Mouse (Mus musculus) forebrain, embryonic 13.5 days (tissue): ENCODE measurements around the gene Zbtb16. TPM values are rescaled to one million over a fixed set of nuclear protein-coding genes. Genes with fewer than 3 reads are reported as not detected.

Source experiments
- ATAC-seq: fragments of 200-750 bp; cut with Nextera tagmentation; 2 replicates; pipeline ENCODE4 v1.8.0; 2017
- H3K27ac ChIP-seq: fragments of 300-500 bp; sonication (generic); 2 replicates; pipeline ENCODE4 v1.5.1; 2015; ENCODE audit warnings: inconsistent platforms, mild to moderate bottlenecking, moderate library complexity
- H3K27me3 ChIP-seq: fragments of 300-500 bp; sonication (generic); 2 replicates; pipeline ENCODE4 v1.6.1; 2015; ENCODE audit warnings: mild to moderate bottlenecking, inconsistent platforms
- H3K36me3 ChIP-seq: fragments of 300-500 bp; sonication (generic); 2 replicates; pipeline ENCODE4 v1.6.1; 2015; ENCODE audit warnings: mild to moderate bottlenecking, inconsistent platforms; ENCODE audit not compliant: poor library complexity, severe bottlenecking
- H3K4me1 ChIP-seq: fragments of 300-500 bp; sonication (generic); 2 replicates; pipeline ENCODE4 v1.6.1; 2015; ENCODE audit warnings: inconsistent platforms
- H3K4me2 ChIP-seq: fragments of 300-500 bp; sonication (generic); 2 replicates; pipeline ENCODE4 v1.6.1; 2015; ENCODE audit warnings: inconsistent platforms, mild to moderate bottlenecking, moderate library complexity
- H3K4me3 ChIP-seq: fragments of 300-500 bp; sonication (generic); 2 replicates; pipeline ENCODE4 v1.5.1; 2015; ENCODE audit warnings: mild to moderate bottlenecking, inconsistent platforms
- H3K9ac ChIP-seq: fragments of 300-500 bp; sonication (generic); 2 replicates; pipeline ENCODE4 v1.6.1; 2015; ENCODE audit warnings: mild to moderate bottlenecking, inconsistent platforms
- H3K9me3 ChIP-seq: fragments of 300-500 bp; sonication (generic); replicated peaks from 2 replicates; pipeline ENCODE4 v1.6.1; 2016; ENCODE audit warnings: inconsistent platforms
- WGBS: fragments of 180-500 bp; shearing (Covaris S2); methylation state at CpG from one replicate; pipeline ENCODE4 v1.1.7; 2015; 5-methylcytosine and 5-hydroxymethylcytosine counted together
- polyA plus RNA-seq: library from polyadenylated mRNA; unstranded; fragments of >200 nt; fragmentation: Nextera tagmentation; extraction: Ambion mirVana; gene quantifications from 2 replicates; pipeline ENCODE4 v1.2.1, GENCODE M21; 2015

The Zbtb16 gene
- polyA plus RNA-seq, 1 experiment from 2014 or later = 3.2 TPM

- Histone ChIP-seq H3K4me3 (no peak overlapping the region), H3K27me3 (0 out of 2 replicates have a peak, but pooled peaks cover 3% of the 10 kb centered on the region), H3K9ac (no peak overlapping the region), H3K36me3 (no peaks in the 10 kb centered on the region), H3K27ac (no peak overlapping the region), H3K9me3 (no peaks in the 10 kb centered on the region), H3K4me2 (no peak overlapping the region), H3K4me1 (no peaks in the 10 kb centered on the region)
- no peak for ATAC-seq
- 87% methylated on average over 8 of the region's 8 CpGs for WGBS
Measured at GRCm38 (mm10) chr9:48618111-48618510, 217.9 kb downstream of the Zbtb16 start.

GRCm38 (mm10) chr9:48617511-48618010 lies 218.5 kb downstream of the Zbtb16 start:
- H3K36me3 ChIP-seq = no peaks in the 10 kb centered on the region
- 94% methylated on average over 3 of the region's 3 CpGs for WGBS
- no peak overlapping the region for H3K9ac ChIP-seq
- H3K9me3 ChIP-seq = no peaks in the 10 kb centered on the region
- no peak overlapping the region for H3K27ac ChIP-seq
- H3K27me3 ChIP-seq = 0 out of 2 replicates have a peak, but pooled peaks cover 3% of the 10 kb centered on the region
- H3K4me2 ChIP-seq = no peak overlapping the region
- no peaks in the 10 kb centered on the region for H3K4me1 ChIP-seq
- no peak overlapping the region for H3K4me3 ChIP-seq
- ATAC-seq = no peak

- H3K27me3 ChIP-seq = no peaks in the 10 kb centered on the region
- H3K4me2 ChIP-seq = no peak overlapping the region
- H3K36me3 ChIP-seq = no peaks in the 10 kb centered on the region
- H3K9ac ChIP-seq = no peak overlapping the region
- no peaks in the 10 kb centered on the region for H3K9me3 ChIP-seq
- no peak overlapping the region for H3K27ac ChIP-seq
- no peaks in the 10 kb centered on the region for H3K4me1 ChIP-seq
- 83% methylated on average over 4 of the region's 4 CpGs for WGBS
- no peak for ATAC-seq
- H3K4me3 ChIP-seq = no peak overlapping the region
Measured at GRCm38 (mm10) chr9:48613221-48613620, 222.8 kb downstream of the Zbtb16 start.

GRCm38 (mm10) chr9:48612542-48612941 lies 223.5 kb downstream of the Zbtb16 start:
- 84% methylated on average over 5 of the region's 5 CpGs for WGBS
- Histone ChIP-seq H3K4me2 (no peak overlapping the region), H3K27ac (no peak overlapping the region), H3K9me3 (no peaks in the 10 kb centered on the region), H3K27me3 (no peaks in the 10 kb centered on the region), H3K4me3 (no peak overlapping the region), H3K36me3 (no peaks in the 10 kb centered on the region), H3K4me1 (peaks cover 3% of the 10 kb centered on the region; the same call in 1 of the 2 replicates), H3K9ac (no peak overlapping the region)
- ATAC-seq = no peak

- Histone ChIP-seq H3K4me1 (peaks cover 5% of the 10 kb centered on the region; the same call in 1 of the 2 replicates), H3K4me3 (no peak overlapping the region), H3K36me3 (no peaks in the 10 kb centered on the region), H3K27ac (no peak overlapping the region), H3K27me3 (no peaks in the 10 kb centered on the region), H3K9me3 (no peaks in the 10 kb centered on the region), H3K4me2 (no peak overlapping the region), H3K9ac (no peak overlapping the region)
- no peak for ATAC-seq
- WGBS = 45% methylated on average over 1 of the region's 1 CpGs
Measured at GRCm38 (mm10) chr9:48611032-48611431, 225.0 kb downstream of the Zbtb16 start.

- ATAC-seq = no peak
- no peak overlapping the region for H3K27ac ChIP-seq
- peaks cover 5% of the 10 kb centered on the region; the same call in 1 of the 2 replicates for H3K4me1 ChIP-seq
- H3K9ac ChIP-seq = no peak overlapping the region
- WGBS = 84% methylated on average over 4 of the region's 4 CpGs
- H3K9me3 ChIP-seq = no peaks in the 10 kb centered on the region
- H3K36me3 ChIP-seq = no peaks in the 10 kb centered on the region
- no peak overlapping the region for H3K4me2 ChIP-seq
- H3K27me3 ChIP-seq = no peaks in the 10 kb centered on the region
- no peak overlapping the region for H3K4me3 ChIP-seq
Measured at GRCm38 (mm10) chr9:48609734-48610133, 226.3 kb downstream of the Zbtb16 start.

GRCm38 (mm10) chr9:48607417-48607816 lies 228.6 kb downstream of the Zbtb16 start:
- 0 out of 2 replicates have a peak, but pooled peaks cover 3% of the 10 kb centered on the region for H3K27me3 ChIP-seq
- no peak for ATAC-seq
- H3K27ac ChIP-seq = no peak overlapping the region
- no peaks in the 10 kb centered on the region for H3K36me3 ChIP-seq
- H3K9ac ChIP-seq = no peak overlapping the region
- no peak overlapping the region for H3K4me2 ChIP-seq
- H3K9me3 ChIP-seq = no peaks in the 10 kb centered on the region
- H3K4me3 ChIP-seq = no peak overlapping the region
- WGBS = 27% methylated on average over 7 of the region's 7 CpGs
- peaks cover 5% of the 10 kb centered on the region; the same call in 1 of the 2 replicates for H3K4me1 ChIP-seq

- WGBS = 85% methylated on average over 7 of the region's 7 CpGs
Measured at GRCm38 (mm10) chr9:48606171-48606570, 229.9 kb downstream of the Zbtb16 start.

GRCm38 (mm10) chr9:48605697-48606096 lies 230.3 kb downstream of the Zbtb16 start:
- H3K36me3 ChIP-seq = no peaks in the 10 kb centered on the region
- ATAC-seq = no peak
- H3K27ac ChIP-seq = no peak overlapping the region
- H3K4me1 ChIP-seq = peaks cover 5% of the 10 kb centered on the region; the same call in 1 of the 2 replicates
- WGBS = 91% methylated on average over 5 of the region's 5 CpGs
- no peak overlapping the region for H3K4me2 ChIP-seq
- H3K4me3 ChIP-seq = no peak overlapping the region
- H3K27me3 ChIP-seq = 0 out of 2 replicates have a peak, but pooled peaks cover 3% of the 10 kb centered on the region
- H3K9me3 ChIP-seq = no peaks in the 10 kb centered on the region
- H3K9ac ChIP-seq = no peak overlapping the region

More at GRCm38 (mm10) chr9:48606171-48606570, 229.9 kb downstream of the Zbtb16 start:
- Histone ChIP-seq H3K4me3 (no peak overlapping the region), H3K27me3 (0 out of 2 replicates have a peak, but pooled peaks cover 3% of the 10 kb centered on the region), H3K4me2 (no peak overlapping the region), H3K27ac (no peak overlapping the region), H3K36me3 (no peaks in the 10 kb centered on the region), H3K9ac (no peak overlapping the region), H3K4me1 (peaks cover 5% of the 10 kb centered on the region; the same call in 1 of the 2 replicates), H3K9me3 (no peaks in the 10 kb centered on the region)
- ATAC-seq = no peak

GRCm38 (mm10) chr9:48604939-48605598 lies 231.0 kb downstream of the Zbtb16 start, which contains the start of gene Nnmt:
Gene Nnmt (minus strand): TSS chr9:48605153.
- Histone ChIP-seq H3K4me2 (no peak within 1 kb of the TSS), H3K4me1 (peaks cover 5% of the 10 kb centered on the region; the same call in 1 of the 2 replicates), H3K36me3 (no peaks in the 10 kb centered on the region), H3K4me3 (no peak within 1 kb of the TSS), H3K27ac (no peak within 1 kb of the TSS), H3K9me3 (no peaks in the 10 kb centered on the region), H3K9ac (no peak within 1 kb of the TSS), H3K27me3 (0 out of 2 replicates have a peak, but pooled peaks cover 3% of the 10 kb centered on the region)
- WGBS = 58% methylated on average over 8 of the region's 8 CpGs
- ATAC-seq = no peak
